Mouse (Mus musculus): ENCODE data around the gene Map4k1. TPM values are rescaled to one million over a fixed set of nuclear protein-coding genes. Genes with fewer than 3 reads are reported as not detected.

Map4k1 gene
- total RNA-seq (2021) (1 to 10 TPM in 1 of 2 experiments, under 1 TPM in 1; 0.37 to 1.3 TPM), polyA plus RNA-seq (2012; rRNA removed) (2.2 TPM in 2 replicates)
- long read RNA-seq, partial matches to known transcripts = 0 of 1 reads
- long read RNA-seq, other reads (novel, unspliced or antisense) = 1 of 1 reads

DNA sequence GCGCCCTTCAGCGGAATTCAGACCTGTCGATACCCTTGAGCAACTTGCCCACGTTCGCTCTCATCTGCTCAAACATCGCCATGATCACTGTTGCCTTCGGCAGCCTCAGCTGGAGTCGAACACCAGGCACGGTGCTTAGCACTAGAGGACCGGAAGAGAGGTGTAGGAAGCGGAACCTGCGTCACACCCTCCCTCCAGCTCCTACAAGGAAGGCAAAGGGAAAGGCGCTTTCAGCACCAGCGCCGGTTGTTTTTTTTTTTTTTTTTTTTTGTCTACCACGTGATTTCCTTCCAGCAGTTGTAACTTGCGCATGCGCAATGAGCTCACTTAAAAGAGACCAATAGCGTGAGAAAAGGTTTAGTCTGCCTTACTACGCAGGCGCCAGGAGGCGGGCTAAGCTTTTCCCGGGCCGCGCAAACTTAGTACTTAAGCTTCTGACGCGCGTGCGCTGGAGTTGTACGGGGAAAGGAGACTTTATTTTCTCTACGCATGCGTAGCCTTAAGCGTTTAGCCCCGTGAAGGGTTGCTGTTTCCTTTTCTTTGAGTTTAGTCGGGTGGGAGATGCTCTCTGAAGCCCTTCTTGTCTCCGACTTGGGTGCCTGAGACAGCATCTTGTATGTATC is at the start of gene Map4k1, which contains the start of gene Eif3k:
Gene Map4k1 (plus strand): TSS at position 400 of the 623 bp plus-strand sequence.
Gene Eif3k (minus strand): TSS at position 214 of the 623 bp plus-strand sequence.
- DNase-seq = peak; percentile 97

GRCm38 (mm10) chr7:28932421-28933041 is 49.3 kb upstream of the Map4k1 start:
- DNase-seq = no peak

GRCm38 (mm10) chr7:28933825-28934224 is 48.0 kb upstream of the Map4k1 start:
- no peak for DNase-seq

- no peak for DNase-seq
These were observed 45.1 kb upstream of the Map4k1 start for GRCm38 (mm10) chr7:28936787-28937186.

DNA sequence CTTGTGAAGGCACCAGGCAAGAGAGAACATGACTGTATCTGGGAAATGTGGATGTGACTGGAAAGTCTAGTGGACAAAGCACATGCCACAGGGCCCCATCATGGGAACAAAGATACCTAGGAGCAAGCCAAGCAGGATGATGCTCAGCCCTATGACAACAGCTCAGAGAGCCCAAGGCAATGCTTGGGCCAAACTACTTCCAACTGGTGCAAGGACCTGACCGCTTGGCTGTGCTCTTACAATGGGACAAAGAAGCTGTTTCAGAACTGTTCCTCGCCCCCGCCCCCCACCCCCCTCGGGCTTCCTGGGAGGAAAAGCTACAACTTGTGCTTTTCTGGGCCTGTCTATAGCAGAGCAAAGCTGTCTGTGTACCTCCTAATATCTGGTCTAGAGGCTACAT is 43.2 kb upstream of the Map4k1 start:
- no peak for DNase-seq

- no peak for DNase-seq
These were observed 42.2 kb upstream of the Map4k1 start for GRCm38 (mm10) chr7:28939418-28940183.

DNA sequence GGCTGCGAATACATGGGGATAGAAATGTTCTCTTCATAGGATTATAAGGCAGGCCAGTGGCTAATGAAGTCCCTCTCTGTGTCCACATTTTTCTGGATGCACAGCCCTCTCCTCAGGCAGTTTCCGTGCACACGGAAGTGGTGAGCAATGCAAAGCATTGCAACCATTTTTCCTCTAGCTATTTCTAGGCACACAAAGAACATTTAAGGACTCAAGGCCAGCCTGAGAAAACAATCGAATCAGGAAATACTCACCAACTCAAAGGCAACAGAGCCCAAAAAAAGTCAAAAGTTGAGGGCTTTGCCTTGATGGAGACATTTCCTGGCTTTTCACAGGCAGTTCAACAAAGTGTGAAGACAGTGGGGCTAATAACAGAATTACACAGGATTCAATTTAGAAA is 40.7 kb upstream of the Map4k1 start:
- no peak for DNase-seq

- DNase-seq = no peak
These were observed 40.3 kb upstream of the Map4k1 start for GRCm38 (mm10) chr7:28941542-28941941.

DNA sequence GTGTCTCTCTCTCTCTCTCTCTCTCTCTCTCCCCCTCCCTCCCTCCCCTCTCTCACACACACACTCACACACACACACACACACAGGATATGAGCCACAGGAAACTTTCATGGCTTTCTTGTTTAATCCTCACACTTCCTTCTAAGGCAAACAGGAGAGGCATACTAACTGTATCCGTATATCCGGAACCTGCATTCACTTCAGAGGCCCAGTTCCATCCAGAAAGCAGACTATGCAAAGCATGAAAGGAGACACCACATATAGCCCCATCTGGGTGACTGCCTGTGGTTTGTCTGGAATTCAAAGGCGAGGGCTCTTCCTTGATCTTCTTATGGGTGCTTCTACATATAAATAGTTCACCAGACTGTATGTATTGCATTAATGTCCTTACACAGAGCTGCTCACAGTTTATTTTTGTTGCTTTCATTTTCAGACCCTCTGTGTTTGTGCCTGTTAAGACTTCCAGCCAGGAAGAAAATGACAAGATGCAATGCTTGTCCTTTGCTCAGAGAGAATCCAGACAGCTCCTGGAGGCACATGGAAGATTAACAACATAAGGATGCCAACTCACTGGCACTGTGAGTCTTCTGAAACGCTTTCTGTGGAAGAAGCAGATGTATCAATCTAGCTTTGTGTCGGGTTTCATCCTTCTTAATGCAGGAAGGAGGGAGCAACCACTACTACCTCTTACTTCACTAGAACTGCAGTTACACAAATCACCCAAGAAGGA is 38.2 kb upstream of the Map4k1 start:
- DNase-seq = no peak

DNA sequence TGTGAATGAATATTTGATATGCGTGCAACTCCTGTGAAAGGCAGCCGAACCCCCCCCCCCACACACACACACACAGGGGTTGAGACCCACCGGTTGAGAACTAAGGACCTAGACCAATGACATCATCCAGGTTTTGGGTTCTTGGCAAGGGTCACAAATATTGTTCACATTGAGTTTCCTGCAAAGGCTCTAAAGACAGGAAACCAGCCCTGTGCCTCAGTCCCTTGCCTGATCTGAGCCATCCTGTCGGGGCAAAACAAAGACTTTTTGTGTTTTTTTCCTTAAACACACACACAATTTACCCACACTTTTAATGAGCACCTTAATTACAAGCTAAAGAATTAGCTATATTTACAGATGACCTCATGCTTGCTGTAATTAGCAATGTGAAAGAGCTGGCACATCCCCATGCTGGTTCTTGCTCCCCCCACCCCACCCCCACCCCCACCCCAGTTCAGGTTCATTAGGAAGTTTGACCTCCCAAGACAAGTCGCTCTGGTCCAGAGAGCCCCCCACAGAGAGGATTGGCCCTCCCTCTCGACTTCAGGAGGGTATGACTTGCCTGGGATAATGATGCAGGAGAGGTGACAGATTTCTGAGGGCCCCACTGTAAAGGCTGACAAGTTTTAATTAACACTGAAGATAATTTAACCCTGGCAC is 37.0 kb upstream of the Map4k1 start:
- no peak for DNase-seq

GRCm38 (mm10) chr7:28945416-28946270 is 36.2 kb upstream of the Map4k1 start:
- no peak for DNase-seq

DNA sequence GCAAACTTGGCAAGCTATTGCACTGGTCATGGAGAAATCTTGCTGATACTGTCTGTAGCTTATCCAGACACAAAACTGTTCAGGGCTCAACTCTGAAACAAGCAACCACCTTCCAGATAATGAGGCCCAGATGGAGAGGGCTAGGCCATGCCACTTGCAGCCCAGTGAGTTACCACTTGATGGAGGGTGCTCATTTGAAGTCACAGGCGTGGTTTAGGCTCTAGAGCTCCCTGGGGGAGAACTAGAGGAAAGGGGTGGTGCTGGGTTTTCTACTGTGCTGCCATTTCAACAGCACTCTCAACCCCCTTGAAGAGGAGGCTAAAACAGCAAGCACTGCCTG is 35.6 kb upstream of the Map4k1 start:
- no peak for DNase-seq

- DNase-seq = no peak
These were observed 33.1 kb upstream of the Map4k1 start for GRCm38 (mm10) chr7:28948746-28949145.

GRCm38 (mm10) chr7:28949298-28949697 is 32.6 kb upstream of the Map4k1 start:
- no peak for DNase-seq

GRCm38 (mm10) chr7:28950346-28951037 is 31.4 kb upstream of the Map4k1 start:
- DNase-seq = no peak

GRCm38 (mm10) chr7:28951764-28952163 is 30.1 kb upstream of the Map4k1 start:
- no peak for DNase-seq

GRCm38 (mm10) chr7:28952786-28953185 is 29.1 kb upstream of the Map4k1 start:
- peak; percentile 83 for DNase-seq

- no peak for DNase-seq
These were observed 28.1 kb upstream of the Map4k1 start for GRCm38 (mm10) chr7:28953476-28954376.

DNA sequence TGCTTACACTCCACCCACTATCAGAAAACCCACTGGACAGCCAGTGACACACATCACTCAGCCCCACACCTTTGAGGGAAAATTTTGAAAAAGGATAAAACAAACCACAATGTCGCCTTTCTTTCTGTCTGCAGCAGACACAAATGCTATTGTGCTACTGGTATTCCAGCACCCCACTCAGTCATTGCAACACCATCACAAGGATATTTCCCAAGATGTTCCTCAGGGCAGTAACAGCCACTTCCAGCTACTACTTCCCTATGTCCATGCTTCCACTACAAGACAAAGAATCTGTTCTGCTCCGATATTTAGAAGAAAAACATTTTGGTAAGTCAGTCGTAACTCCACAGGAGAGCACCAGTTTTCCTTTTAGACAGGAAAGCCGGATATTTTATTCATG is 27.1 kb upstream of the Map4k1 start:
- no peak for DNase-seq

Measured in adrenal gland, adult 2 months (tissue).